Mouse (Mus musculus): ENCODE data around the gene Cdh1. TPM values are rescaled to one million over a fixed set of nuclear protein-coding genes. Genes with fewer than 3 reads are reported as not detected.
A peak's percentile ranks its signal among the peaks of the same experiment; 100 is the strongest.
"Not testable (repeated sequence)": the region's sequence is repeated elsewhere in the genome, so short reads cannot be mapped to it uniquely, and the experiment has no call there.

The Cdh1 gene
- total RNA-seq, 1 experiment from 2014 or later = 0.06 TPM

- no peak for DNase-seq
Measured at GRCm38 (mm10) chr8:106592458-106592857, 10.7 kb upstream of the Cdh1 start.

- not testable (repeated sequence) for DNase-seq
Measured at GRCm38 (mm10) chr8:106595623-106596022, 7.5 kb upstream of the Cdh1 start.

- DNase-seq = no peak
Measured at GRCm38 (mm10) chr8:106597067-106597466, 6.1 kb upstream of the Cdh1 start.

GRCm38 (mm10) chr8:106599265-106599979 is 3.7 kb upstream of the Cdh1 start:
- DNase-seq = no peak

- no peak for DNase-seq
Measured at GRCm38 (mm10) chr8:106603933-106604332, 782 bp downstream of the Cdh1 start.

GRCm38 (mm10) chr8:106605657-106606056 is 2.5 kb downstream of the Cdh1 start:
- no peak for DNase-seq

GRCm38 (mm10) chr8:106606121-106606520 is 3.0 kb downstream of the Cdh1 start:
- DNase-seq = no peak

GRCm38 (mm10) chr8:106606601-106607145 is 3.5 kb downstream of the Cdh1 start:
- no peak for DNase-seq

GRCm38 (mm10) chr8:106607783-106608182 is 4.6 kb downstream of the Cdh1 start:
- not testable (repeated sequence) for DNase-seq

GRCm38 (mm10) chr8:106608425-106608824 is 5.3 kb downstream of the Cdh1 start:
- DNase-seq = no peak

- no peak for DNase-seq
Measured at GRCm38 (mm10) chr8:106609076-106609903, 6.1 kb downstream of the Cdh1 start.

- no peak for DNase-seq
Measured at GRCm38 (mm10) chr8:106610958-106611640, 7.9 kb downstream of the Cdh1 start.

- no peak for DNase-seq
Measured at GRCm38 (mm10) chr8:106612047-106612446, 8.9 kb downstream of the Cdh1 start.

GRCm38 (mm10) chr8:106614704-106615103 is 11.6 kb downstream of the Cdh1 start:
- no peak for DNase-seq

GRCm38 (mm10) chr8:106615661-106616299 is 12.6 kb downstream of the Cdh1 start:
- no peak for DNase-seq

GRCm38 (mm10) chr8:106616679-106617078 is 13.5 kb downstream of the Cdh1 start:
- no peak for DNase-seq

- no peak for DNase-seq
Measured at GRCm38 (mm10) chr8:106617196-106617595, 14.0 kb downstream of the Cdh1 start.

GRCm38 (mm10) chr8:106617865-106618264 is 14.7 kb downstream of the Cdh1 start:
- DNase-seq = no peak

GRCm38 (mm10) chr8:106618324-106618723 is 15.2 kb downstream of the Cdh1 start:
- DNase-seq = no peak

GRCm38 (mm10) chr8:106619549-106620245 is 16.5 kb downstream of the Cdh1 start:
- peak; percentile 19 for DNase-seq

GRCm38 (mm10) chr8:106620488-106620887 is 17.3 kb downstream of the Cdh1 start:
- no peak for DNase-seq

All from adrenal gland, postnatal 25 days (tissue).